Mouse (Mus musculus) thymus, adult 2 months (tissue): Measurements from ENCODE around the gene Ube2l3.

Experiments
- CTCF ChIP-seq: fragments of 200-500 bp; IDR thresholded peaks from 2 replicates; pipeline ENCODE4 v1.5.1; 2012; ENCODE audit warnings: mild to moderate bottlenecking, control low read depth, low read length, moderate library complexity, borderline replicate concordance; ENCODE audit not compliant: control insufficient read depth, poor library complexity, insufficient read depth; ENCODE audit errors: extremely low read depth
- POLR2A ChIP-seq: fragments of 200-500 bp; IDR thresholded peaks from 2 replicates; pipeline ENCODE4 v1.6.1; 2012; ENCODE audit warnings: mild to moderate bottlenecking, low read length, control low read depth, moderate library complexity; ENCODE audit not compliant: control insufficient read depth, poor library complexity, insufficient read depth; ENCODE audit errors: extremely low read depth

- TF ChIP-seq POLR2A: no peak
- TF ChIP-seq CTCF: no peak
Observed at GRCm38 (mm10) chr16:17167179-17167578, 35.3 kb downstream of the Ube2l3 start.
